12 mouse cellular contexts compared by ENCODE assay signal in the genomic region with DNA sequence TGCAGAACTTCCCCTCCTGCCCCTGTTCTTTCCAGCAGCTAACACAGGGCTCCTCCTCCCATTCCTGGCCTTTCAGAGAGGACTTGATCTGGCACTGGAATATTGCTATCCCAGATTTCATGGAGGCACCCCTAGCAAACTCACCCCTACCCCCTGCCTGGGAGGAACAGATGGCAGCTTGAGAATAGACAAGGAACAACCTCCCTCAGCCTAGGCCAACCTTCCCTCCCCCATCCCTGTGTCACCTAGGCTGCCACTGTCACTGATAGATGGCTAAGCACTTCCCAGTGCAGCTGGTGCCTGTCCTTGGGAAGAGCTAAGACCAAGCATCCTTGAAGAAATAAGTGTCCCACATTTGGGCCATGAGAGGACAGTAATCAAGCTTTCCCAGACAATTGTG. TPM values are rescaled to one million over a fixed set of nuclear protein-coding genes. Genes with fewer than 3 reads are reported as not detected.
DNase-seq lines count a peak whose midpoint lies in the region; ATAC-seq lines count a peak whose summit lies in the region.
"Had no signal": no experiment of that assay in that cellular context is flagged by ENCODE, and none has a peak within 500 bp of the region (broad histone marks: within the 10 kb centered on the region; RNA-seq: fewer than 3 reads in every experiment).

No protein-coding gene starts in this region.

- H3K27me3 ChIP-seq in midbrain, embryonic 12.5 days: no peaks in the 10 kb centered on the region
- H3K27me3 ChIP-seq in midbrain, embryonic 13.5 days: no peaks in the 10 kb centered on the region
- no peaks in the 10 kb centered on the region for H3K27me3 ChIP-seq in hindbrain, embryonic 13.5 days
- H3K27me3 ChIP-seq: heart, embryonic 12.5 days; kidney, embryonic 15.5 days; liver, embryonic 15.5 days had no signal

- no peaks in the 10 kb centered on the region for H3K9me3 ChIP-seq in midbrain, embryonic 12.5 days
- no peaks in the 10 kb centered on the region for H3K9me3 ChIP-seq in midbrain, embryonic 13.5 days
- H3K9me3 ChIP-seq in hindbrain, embryonic 13.5 days: no peaks in the 10 kb centered on the region
- H3K9me3 ChIP-seq: forebrain, embryonic 10.5 days; heart, embryonic 12.5 days; kidney, embryonic 15.5 days; liver, embryonic 15.5 days had no signal

- peak; percentile 70 for ATAC-seq in midbrain, embryonic 12.5 days (ENCODE audit: low FRiP score, low read depth)
- no peak for ATAC-seq in midbrain, embryonic 13.5 days
- ATAC-seq in hindbrain, embryonic 13.5 days (ENCODE audit: low FRiP score): peak; percentile 57; the same call in 1 of the 2 replicates
- no peak for ATAC-seq in megakaryocyte-erythroid progenitor cell, adult 5-6 weeks (replicated peaks; ENCODE audit: low FRiP score, low TSS enrichment, poor library complexity, severe bottlenecking)

- peak; percentile 91 to 97 for DNase-seq in cerebellum, postnatal 10 days
- DNase-seq in right cerebral cortex, adult 18-20 months: no peak
- no peak for DNase-seq in kidney, postnatal 36 days
- DNase-seq: lung, postnatal 4 days had no signal

- H3K36me3 ChIP-seq in midbrain, embryonic 12.5 days: no peaks in the 10 kb centered on the region
- no peaks in the 10 kb centered on the region for H3K36me3 ChIP-seq in midbrain, embryonic 13.5 days
- no peaks in the 10 kb centered on the region for H3K36me3 ChIP-seq in hindbrain, embryonic 13.5 days
- H3K36me3 ChIP-seq: forebrain, embryonic 10.5 days; heart, embryonic 12.5 days; kidney, embryonic 15.5 days; liver, embryonic 15.5 days had no signal

- no peak overlapping the region for H3K4me2 ChIP-seq in midbrain, embryonic 12.5 days (replicated peaks)
- no peak overlapping the region for H3K4me2 ChIP-seq in midbrain, embryonic 13.5 days (replicated peaks)
- H3K4me2 ChIP-seq in hindbrain, embryonic 13.5 days: no peak overlapping the region
- H3K4me2 ChIP-seq: heart, embryonic 12.5 days; kidney, embryonic 15.5 days; liver, embryonic 15.5 days had no signal

- H3K9ac ChIP-seq in midbrain, embryonic 12.5 days (replicated peaks): no peak overlapping the region
- H3K9ac ChIP-seq in midbrain, embryonic 13.5 days (replicated peaks): no peak overlapping the region
- no peak overlapping the region for H3K9ac ChIP-seq in hindbrain, embryonic 13.5 days
- H3K9ac ChIP-seq: heart, embryonic 12.5 days; kidney, embryonic 15.5 days; liver, embryonic 15.5 days had no signal

- H3K27ac ChIP-seq in midbrain, embryonic 12.5 days (replicated peaks): no peak overlapping the region
- H3K27ac ChIP-seq in midbrain, embryonic 13.5 days: no peak overlapping the region
- H3K27ac ChIP-seq in hindbrain, embryonic 13.5 days: no peak overlapping the region
- H3K27ac ChIP-seq: forebrain, embryonic 10.5 days; kidney, embryonic 15.5 days; liver, embryonic 15.5 days had no signal

- 0 out of 2 replicates have a peak, but pooled peaks cover 3% of the 10 kb centered on the region for H3K4me1 ChIP-seq in midbrain, embryonic 12.5 days
- H3K4me1 ChIP-seq in midbrain, embryonic 13.5 days (replicated peaks): no peaks in the 10 kb centered on the region; the same call in 1 of the 2 replicates
- 0 out of 2 replicates have a peak, but pooled peaks cover 4% of the 10 kb centered on the region for H3K4me1 ChIP-seq in hindbrain, embryonic 13.5 days (replicated peaks)
- H3K4me1 ChIP-seq: forebrain, embryonic 10.5 days; heart, embryonic 12.5 days; kidney, embryonic 15.5 days; liver, embryonic 15.5 days had no signal

- H3K4me3 ChIP-seq in midbrain, embryonic 12.5 days: no peak overlapping the region
- no peak overlapping the region for H3K4me3 ChIP-seq in midbrain, embryonic 13.5 days (replicated peaks)
- H3K4me3 ChIP-seq in hindbrain, embryonic 13.5 days: no peak overlapping the region
- H3K4me3 ChIP-seq: forebrain, embryonic 10.5 days; heart, embryonic 12.5 days; kidney, embryonic 15.5 days; liver, embryonic 15.5 days had no signal

RNA-seq across cellular contexts. Expression of a gene that starts 55.5 kb away (rescaled TPM):
- 21.1 and 24.1 TPM in 2 replicates for polyA plus RNA-seq in midbrain, embryonic 12.5 days (2016; fragmentation: Nextera tagmentation; extraction: Ambion mirVana)
- polyA plus RNA-seq in midbrain, embryonic 13.5 days (2015; fragmentation: Nextera tagmentation; extraction: Ambion mirVana): 16.4 and 16.7 TPM in 2 replicates
- 16.7 and 17.4 TPM in 2 replicates for polyA plus RNA-seq in hindbrain, embryonic 13.5 days (2015; fragmentation: Nextera tagmentation; extraction: Ambion mirVana)
- 13.4 and 13.8 TPM in 2 replicates for total RNA-seq in megakaryocyte-erythroid progenitor cell, adult 5-6 weeks (2014; fragmentation: Nextera tagmentation)
- total RNA-seq in megakaryocyte-erythroid progenitor cell, adult 5-6 weeks (2017): 11.7 and 15.4 TPM in 2 replicates

Comparison
In these comparisons a context has a peak if more than half of its experiments do, and no peak if none do; other contexts are left out.
1. ATAC-seq: peak in midbrain, embryonic 12.5 days (single experiment) and hindbrain, embryonic 13.5 days (single experiment); none in midbrain, embryonic 13.5 days (single experiment) and megakaryocyte-erythroid progenitor cell, adult 5-6 weeks (single experiment).
2. DNase-seq: peak in cerebellum, postnatal 10 days (2 of 2); none in right cerebral cortex, adult 18-20 months (single experiment) and kidney, postnatal 36 days (0 of 2).